Mouse (Mus musculus) pancreas, adult 10 weeks (tissue): ENCODE results near the gene Btbd35f18. TPM values are rescaled to one million over a fixed set of nuclear protein-coding genes. Genes with fewer than 3 reads are reported as not detected.

Source experiments
- polyA plus RNA-seq: library from polyadenylated mRNA; stranded (reverse); fragments of 350-450 nt; fragmentation: Illumina TruSeq; extraction: RNeasy Lipid Tissue Mini Kit (QIAGEN cat#74804); gene quantifications from one replicate; pipeline ENCODE4 v1.2.3, GENCODE M21; 2015; ENCODE audit warnings: low read depth, low replicate concordance; ENCODE audit not compliant: insufficient read depth

Gene Btbd35f18
- not detected for polyA plus RNA-seq

DNA sequence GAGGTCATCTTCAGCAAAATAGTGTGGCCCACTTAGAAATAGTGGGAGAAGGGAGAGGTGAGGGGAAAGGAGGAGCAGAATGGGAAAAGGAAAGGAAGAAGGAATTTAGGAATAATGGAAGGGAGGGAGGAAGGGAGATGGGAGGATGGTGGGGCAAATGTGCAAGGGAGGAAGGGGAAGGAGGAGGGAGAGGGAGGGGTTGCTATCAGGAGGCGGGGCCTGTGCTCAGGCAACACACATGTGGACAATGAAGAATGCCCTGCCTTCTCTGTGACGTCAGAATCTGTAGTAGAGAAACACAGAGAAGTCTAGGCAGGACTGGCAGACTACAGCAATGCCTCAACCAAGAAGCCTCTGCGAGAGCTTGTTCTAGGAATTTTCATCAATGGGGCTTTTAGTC lies at the start of gene Btbd35f18:
Btbd35f18 (plus strand) TSS at position 301 of the 400 bp plus-strand sequence.

Other genes with a start within 250 kb of the Btbd35f18 start
- not detected for gene Btbd35f10, start 52.7 kb downstream of the Btbd35f18 start, polyA plus RNA-seq